Mouse (Mus musculus) ovary, postnatal 14 days (tissue): ENCODE results near the gene Cdc6.

Experiments used
- DNase-seq: peaks from one replicate; pipeline ENCODE4 v3.0.0; 2022; ENCODE audit warnings: low spot score

Cdc6 gene

GRCm38 (mm10) chr11:98907437-98908173, at the start of gene Cdc6:
TSS of gene Cdc6 (plus strand) at chr11:98907801.
- DNase-seq = peak; percentile 88

DNA sequence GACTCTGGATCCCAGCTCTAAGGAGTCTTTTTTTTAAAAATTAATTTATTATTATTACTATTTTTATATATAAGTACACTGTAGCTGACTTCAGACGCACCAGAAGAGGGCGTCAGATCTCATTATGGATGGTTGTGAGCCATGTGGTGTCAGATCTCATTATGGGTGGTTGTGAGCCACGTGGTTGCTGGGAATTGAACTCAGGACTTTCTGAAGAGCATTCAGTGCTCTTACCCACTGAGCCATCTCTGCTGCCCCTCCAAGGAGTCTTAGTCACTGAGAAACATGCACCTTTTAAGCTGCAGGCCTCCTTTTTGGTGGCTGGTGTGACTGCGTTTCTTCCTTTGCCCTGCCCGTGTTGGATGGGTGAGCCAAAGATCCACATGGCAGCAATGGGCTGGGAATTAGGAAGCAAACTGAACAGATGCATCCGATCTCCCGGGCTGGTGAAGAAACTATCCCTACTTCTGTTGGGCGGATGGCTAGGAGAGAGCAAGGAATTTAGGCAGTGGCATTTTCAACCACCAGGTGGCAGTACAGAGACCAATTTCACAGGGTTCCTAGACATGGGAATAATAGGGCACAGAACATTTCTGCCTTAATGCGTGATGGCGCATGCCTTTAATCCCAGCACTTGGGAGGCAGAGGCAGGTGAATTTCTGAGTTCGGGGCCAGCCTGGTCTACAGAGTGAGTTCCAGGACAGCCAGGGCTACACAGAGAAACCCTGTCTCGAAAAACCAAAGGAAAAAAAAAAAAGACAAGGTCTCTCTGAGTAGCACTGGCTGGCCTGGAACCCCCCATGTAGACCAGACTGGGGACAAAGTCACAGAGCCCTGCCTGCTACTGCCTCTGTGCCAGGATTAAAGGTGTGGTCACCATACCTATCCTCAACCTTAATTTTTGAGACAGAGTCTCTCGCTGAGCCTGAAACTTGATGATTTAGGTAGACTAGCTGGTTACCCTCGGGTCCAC, 48.6 kb upstream of the Cdc6 start:
- peak; percentile 93 for DNase-seq

GRCm38 (mm10) chr11:98863028-98863750, 44.4 kb upstream of the Cdc6 start, which contains the start of gene Wipf2:
TSS of gene Wipf2 (plus strand) at chr11:98863638.
- peak; percentile 93 for DNase-seq

DNA sequence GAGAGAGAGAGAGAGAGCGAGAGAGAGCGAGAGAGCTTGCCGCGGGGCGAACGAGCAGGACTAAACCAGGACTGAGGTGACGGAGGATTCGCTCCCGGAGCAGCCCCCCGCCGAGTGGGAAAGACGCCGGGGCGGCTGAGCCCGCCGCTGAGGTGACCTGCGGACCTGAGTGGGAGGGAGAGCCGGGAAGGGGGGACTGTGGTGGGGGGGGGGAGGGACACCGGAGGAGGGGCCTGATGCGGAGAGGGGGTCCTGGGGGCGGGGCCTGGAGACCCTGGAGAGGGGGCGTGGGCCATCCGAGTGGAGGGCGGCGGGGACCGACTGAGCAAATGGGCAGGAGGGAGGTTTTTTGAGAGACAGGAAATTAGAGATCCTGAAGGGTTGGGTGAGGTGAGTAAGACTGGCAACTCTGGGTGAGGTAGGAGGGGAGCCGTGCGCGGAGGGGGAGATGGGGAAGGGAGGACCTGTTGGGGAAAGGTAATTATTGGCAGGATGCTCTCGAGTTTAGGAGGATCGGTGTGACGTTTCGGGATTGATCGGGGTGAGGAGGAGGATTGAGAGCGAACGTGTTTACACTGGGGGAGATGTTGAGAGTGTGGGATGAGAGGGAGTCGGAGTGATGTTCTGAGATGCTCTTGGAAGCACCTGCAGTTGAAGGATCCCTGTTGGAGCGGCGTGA, 43.7 kb upstream of the Cdc6 start:
- DNase-seq = no peak

DNA sequence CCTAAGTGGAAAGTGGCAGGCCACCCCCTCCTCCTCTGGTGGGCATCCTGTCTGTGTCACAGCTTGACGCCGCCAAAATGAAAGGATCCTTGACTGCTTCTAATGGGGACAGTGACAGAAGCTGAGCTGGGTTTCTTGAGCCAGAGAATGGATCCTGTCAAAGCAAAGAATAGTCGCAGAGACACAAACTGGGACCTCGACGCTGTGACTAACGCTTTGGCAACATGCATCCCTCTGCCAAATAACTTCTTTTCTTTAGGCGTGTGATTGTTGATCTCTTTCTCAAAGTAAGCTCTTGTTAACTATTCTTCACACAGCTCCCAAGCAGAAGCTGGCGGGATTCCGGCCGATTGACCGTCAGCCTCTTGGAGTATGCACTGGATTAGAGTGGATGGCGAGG, 40.3 kb upstream of the Cdc6 start:
- DNase-seq = no peak

GRCm38 (mm10) chr11:98869906-98870305, 37.7 kb upstream of the Cdc6 start:
- no peak for DNase-seq

DNA sequence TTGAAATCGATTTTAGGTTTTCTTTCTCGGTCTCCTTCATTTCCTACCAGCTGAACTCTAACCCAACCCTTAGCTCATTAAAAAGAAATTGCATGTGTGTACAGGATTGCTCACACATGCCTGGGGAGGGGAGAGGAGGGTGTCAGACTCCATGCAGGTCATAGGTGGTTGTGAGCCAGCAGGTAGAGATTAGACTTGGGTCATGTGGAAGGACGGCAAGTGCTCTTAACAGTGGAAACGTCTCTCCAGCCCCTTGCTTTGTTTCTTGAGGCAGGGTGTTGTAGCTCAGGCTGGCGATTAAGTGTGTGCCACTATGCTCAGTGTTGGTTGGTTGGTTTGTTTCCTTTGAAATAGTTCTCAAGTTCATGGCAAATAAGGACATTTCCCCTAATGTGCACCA, 36.8 kb upstream of the Cdc6 start:
- no peak for DNase-seq

DNA sequence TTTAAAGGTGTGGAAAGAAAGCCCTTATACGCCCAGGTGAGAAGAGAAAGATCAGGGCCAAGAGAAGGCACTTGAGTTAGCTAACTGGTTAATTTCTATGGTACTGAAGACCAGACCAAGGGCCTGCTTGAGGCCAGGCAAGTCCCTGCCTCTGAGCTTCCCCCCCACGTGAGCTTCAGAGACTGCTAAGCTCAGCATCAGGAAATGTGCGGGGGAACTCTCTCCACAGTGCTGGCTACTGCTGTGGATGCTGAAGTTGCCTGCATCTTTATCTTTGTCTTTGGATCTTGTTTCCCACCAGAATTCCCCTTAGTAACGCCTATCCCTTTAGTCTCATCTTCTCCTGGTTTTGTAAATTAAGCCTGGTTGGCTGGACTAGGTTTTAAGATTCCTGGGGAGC, 36.2 kb upstream of the Cdc6 start:
- DNase-seq = no peak

DNA sequence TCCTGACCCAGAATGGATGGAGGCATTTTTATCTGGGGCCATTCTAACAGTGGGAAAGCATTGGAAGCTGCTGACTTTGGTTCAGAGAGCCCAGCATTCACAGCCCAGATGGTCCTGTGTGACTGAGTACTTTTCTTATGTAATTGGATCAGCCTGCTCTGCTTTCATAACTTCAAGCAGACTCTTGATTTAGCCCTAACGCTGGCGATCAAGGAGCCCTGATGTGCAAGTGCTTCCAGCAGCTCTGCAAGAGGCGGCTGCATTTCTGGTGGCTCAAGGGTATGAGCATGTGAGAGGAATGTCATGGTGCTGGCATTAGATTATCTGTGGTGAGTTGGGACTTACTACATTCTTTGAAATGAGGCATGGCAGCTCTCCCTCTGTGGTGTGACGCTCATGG, 35.6 kb upstream of the Cdc6 start:
- DNase-seq = no peak

DNA sequence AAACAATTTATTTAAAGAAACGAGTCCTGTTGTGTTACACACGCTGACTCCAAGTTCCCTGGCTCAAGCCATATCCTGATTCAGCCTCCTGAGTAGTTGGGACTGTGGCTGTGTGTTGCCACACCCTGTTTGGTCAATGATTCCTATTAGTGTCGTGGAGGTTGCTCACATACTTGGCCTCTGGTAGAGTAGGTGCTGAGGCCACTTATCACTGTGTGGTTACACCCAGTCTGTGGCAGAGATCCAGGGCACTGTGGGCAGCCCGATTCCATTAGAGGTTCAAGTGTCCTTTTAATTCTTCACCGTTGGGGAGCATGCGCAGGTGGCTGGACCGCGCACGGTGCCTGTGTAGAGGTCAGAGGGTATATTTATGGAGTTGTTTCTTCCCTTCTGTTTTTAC, 33.7 kb upstream of the Cdc6 start:
- DNase-seq = no peak

- no peak for DNase-seq
Observed at GRCm38 (mm10) chr11:98877001-98877400, 30.6 kb upstream of the Cdc6 start.

DNA sequence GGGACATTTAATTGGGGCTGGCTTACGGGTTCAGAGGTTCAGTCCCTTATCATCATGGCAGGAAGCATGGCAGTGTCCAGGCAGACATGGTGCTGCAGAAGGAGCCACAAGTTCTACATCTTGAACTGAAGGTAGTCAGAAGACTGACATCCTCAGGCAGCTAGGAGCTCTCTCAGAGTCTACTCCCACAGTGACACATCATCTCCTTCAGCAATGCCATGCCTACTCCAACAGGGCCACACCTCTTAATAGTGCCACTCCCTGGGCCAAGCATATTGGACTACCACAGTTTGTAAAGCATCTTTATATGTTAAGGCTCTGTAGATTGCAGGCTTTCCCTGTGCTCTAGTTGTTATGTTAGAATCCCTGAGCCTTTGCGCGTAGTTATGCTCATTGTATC, 19.9 kb upstream of the Cdc6 start:
- DNase-seq = no peak

DNA sequence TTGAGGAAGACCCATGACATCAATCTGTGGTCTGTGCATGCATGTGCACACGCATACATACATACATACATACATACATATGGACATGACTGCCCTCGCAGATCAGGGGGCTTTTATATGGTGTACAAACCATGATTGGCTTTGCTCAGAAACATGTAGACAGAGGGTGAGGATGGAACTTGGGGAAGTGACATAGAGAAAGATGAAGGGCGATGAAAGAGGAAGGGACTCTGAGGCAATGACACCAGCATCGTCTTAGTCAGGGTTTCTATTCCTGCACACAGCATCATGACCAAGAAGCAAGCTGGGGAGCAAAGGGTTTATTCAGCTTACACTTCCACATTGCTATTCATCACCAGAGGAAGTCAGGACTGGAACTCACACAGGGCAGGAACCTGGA, 18.5 kb upstream of the Cdc6 start:
- DNase-seq = no peak

- no peak for DNase-seq
Observed at GRCm38 (mm10) chr11:98889977-98890376, 17.6 kb upstream of the Cdc6 start.

DNA sequence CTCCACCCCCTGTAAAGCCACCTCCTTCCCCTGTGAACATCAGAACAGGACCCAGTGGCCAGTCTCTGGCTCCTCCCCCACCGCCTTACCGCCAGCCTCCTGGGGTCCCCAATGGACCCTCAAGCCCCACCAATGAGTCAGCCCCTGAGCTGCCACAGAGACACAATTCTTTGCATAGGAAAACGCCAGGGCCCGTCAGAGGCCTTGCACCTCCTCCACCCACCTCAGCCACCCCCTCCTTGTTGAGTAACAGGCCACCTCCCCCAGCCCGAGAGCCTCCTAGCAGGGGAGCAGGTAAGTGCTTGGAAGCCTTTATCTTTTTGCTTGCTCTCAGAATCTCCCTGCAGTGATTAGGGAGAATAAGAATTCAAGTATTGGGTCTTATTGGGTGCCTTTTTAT, 15.2 kb upstream of the Cdc6 start:
- no peak for DNase-seq

- DNase-seq = no peak
Observed at GRCm38 (mm10) chr11:98900529-98901125, 7.0 kb upstream of the Cdc6 start.

GRCm38 (mm10) chr11:98902621-98903245, 4.9 kb upstream of the Cdc6 start:
- DNase-seq = no peak

DNA sequence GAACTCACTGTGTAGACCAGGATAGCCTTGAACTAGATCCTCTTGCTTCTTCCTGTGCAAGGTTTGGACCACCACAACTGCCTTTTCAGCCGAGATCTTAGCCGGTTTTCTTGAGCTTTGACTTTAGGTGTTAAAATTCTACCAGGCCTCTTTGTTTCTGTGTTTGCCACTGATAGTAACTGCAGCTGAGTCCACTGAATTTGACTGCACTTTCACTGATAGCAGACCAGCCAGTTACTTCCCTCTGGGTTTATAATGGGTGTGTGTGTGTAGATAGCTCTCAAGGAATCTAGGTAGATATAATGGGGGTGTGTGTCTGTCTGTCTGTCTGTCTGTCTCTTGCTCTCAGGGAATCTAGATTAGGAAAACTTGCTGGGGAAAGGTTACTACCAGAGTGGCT, 3.0 kb upstream of the Cdc6 start:
- no peak for DNase-seq

DNA sequence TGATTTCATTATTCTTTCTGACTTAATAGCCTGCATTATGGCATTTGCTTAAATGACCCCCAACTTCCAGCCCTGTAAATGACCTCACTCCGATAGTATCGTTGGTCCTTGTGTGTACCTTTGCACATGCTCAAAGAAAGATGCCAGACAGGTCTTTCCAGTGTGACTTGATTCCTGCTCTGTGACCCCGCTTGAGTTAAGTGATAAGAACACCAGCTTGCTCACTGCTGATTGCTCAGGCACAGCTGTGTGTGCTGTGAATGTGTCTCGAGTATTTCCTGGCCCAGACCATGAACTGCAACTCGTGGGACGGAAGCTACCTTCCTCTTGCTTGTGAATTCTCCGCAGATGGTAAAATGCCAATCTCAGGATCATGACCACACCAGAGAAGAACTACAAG, 2.6 kb upstream of the Cdc6 start:
- DNase-seq = no peak

- no peak for DNase-seq
Observed at GRCm38 (mm10) chr11:98905583-98905982, 2.0 kb upstream of the Cdc6 start.

DNA sequence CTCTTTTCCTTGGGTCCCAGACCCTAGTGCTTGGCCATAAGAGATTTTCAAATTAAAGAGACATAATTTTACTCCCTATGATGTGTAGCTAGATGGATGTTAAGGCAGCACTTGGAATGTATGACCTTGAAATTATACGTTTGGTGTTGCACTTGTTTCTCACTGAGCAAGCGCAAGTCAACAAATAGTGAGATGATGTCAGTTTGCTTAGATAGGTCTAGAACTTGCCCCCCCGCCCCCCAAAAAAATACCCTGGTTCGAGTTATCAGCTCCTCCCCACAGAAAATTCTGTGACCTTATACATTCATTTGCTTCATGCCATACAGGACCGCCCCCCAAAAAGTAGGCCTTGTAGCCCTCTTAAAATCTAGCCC, 551 bp upstream of the Cdc6 start:
- no peak for DNase-seq
